Mouse (Mus musculus) 416B (cell line): ENCODE measurements around the gene Chrm5.

Source experiments
- DNase-seq: peaks from one replicate; pipeline ENCODE4 v3.0.0; 2011; ENCODE audit warnings: low read depth

Gene Chrm5

GRCm38 (mm10) chr2:112480669-112481068 lies at the start of gene Chrm5:
Chrm5 (minus strand) TSS chr2:112480769.
- DNase-seq = no peak

- DNase-seq = peak; percentile 17
Observed at GRCm38 (mm10) chr2:112526933-112527332, 46.4 kb upstream of the Chrm5 start.

- no peak for DNase-seq
Observed at GRCm38 (mm10) chr2:112520526-112521482, 40.2 kb upstream of the Chrm5 start.

- DNase-seq = no peak
Observed at GRCm38 (mm10) chr2:112518541-112518940, 38.0 kb upstream of the Chrm5 start.

- DNase-seq = no peak
Observed at GRCm38 (mm10) chr2:112517218-112517617, 36.6 kb upstream of the Chrm5 start.

GRCm38 (mm10) chr2:112516728-112517127 lies 36.2 kb upstream of the Chrm5 start:
- no peak for DNase-seq

- no peak for DNase-seq
Observed at GRCm38 (mm10) chr2:112513036-112513435, 32.5 kb upstream of the Chrm5 start.

GRCm38 (mm10) chr2:112510140-112510539 lies 29.6 kb upstream of the Chrm5 start:
- DNase-seq = peak; percentile 49

GRCm38 (mm10) chr2:112507444-112507843 lies 26.9 kb upstream of the Chrm5 start:
- peak; percentile 45 for DNase-seq

GRCm38 (mm10) chr2:112506841-112507435 lies 26.4 kb upstream of the Chrm5 start:
- no peak for DNase-seq

- DNase-seq = no peak
Observed at GRCm38 (mm10) chr2:112503978-112504377, 23.4 kb upstream of the Chrm5 start.

GRCm38 (mm10) chr2:112501209-112501608 lies 20.6 kb upstream of the Chrm5 start:
- DNase-seq = peak; percentile 85

- no peak for DNase-seq
Observed at GRCm38 (mm10) chr2:112497851-112498250, 17.3 kb upstream of the Chrm5 start.

GRCm38 (mm10) chr2:112493539-112494260 lies 13.1 kb upstream of the Chrm5 start:
- DNase-seq = no peak

GRCm38 (mm10) chr2:112492856-112493538 lies 12.4 kb upstream of the Chrm5 start, which contains the start of gene Aven:
Aven (plus strand) TSS chr2:112492964.
- DNase-seq = peak; percentile 80

- peak; percentile 66 for DNase-seq
Observed at GRCm38 (mm10) chr2:112492431-112492855, 11.9 kb upstream of the Chrm5 start.

- DNase-seq = no peak
Observed at GRCm38 (mm10) chr2:112491629-112492028, 11.1 kb upstream of the Chrm5 start.

- no peak for DNase-seq
Observed at GRCm38 (mm10) chr2:112490483-112491196, 10.1 kb upstream of the Chrm5 start.

GRCm38 (mm10) chr2:112484886-112485285 lies 4.3 kb upstream of the Chrm5 start:
- DNase-seq = no peak

GRCm38 (mm10) chr2:112483334-112483651 lies 2.7 kb upstream of the Chrm5 start:
- no peak for DNase-seq
